Mouse (Mus musculus): Measurements from ENCODE around the gene Acot2.

DNA sequence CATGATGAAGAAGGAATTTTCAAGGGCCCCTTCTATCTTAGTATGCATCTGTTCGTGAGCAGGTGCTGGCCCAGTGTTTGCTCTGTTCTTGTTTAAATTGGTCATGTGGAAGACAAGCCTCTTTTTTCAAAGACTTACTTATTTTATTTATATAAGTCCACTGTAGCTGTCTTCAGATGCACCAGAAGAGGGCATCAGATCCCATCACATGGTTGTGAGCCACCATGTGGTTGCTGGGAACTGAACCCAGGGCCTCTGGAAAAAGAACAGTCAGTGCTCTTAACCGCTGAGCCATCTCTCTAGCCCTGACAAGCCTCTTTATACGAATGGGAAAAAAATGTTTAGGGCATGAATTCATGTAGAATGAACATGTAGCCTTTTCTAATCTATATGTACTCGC, 1.7 kb downstream of the Acot2 start:
- TF ChIP-seq HCFC1 (IDR thresholded peaks at IDR 0.05; ENCODE audit: borderline replicate concordance, insufficient read depth, low read length) (no peak), CHD2 (IDR thresholded peaks at IDR 0.05; ENCODE audit: low read depth, low read length) (no peak), ZC3H11A (IDR thresholded peaks at IDR 0.05; ENCODE audit: borderline replicate concordance, low read depth, low read length) (no peak), MAFK (IDR thresholded peaks at IDR 0.05; ENCODE audit: insufficient read depth, low read depth, low read length) (no peak), ZNF384 (IDR thresholded peaks at IDR 0.05; ENCODE audit: low read depth, low read length) (no peak)
